Mouse (Mus musculus) T-helper 17 cell (primary cell): ENCODE measurements at regions not wholly inside any gene's neighbourhood (a gene's known extent, or its start where the extent isn't known, plus 50 kb on each side); places are given as distances from the start of the nearest gene placed in this dataset.

Experiments used
- in situ Hi-C, 2 experiments: fragments of 300-600 bp; cut with MboI, MseI; formaldehyde crosslinking; loops; 1 replicate in 1 of 2; 2 replicates in 1 of 2; pipeline ENCODE4 v1.15.1; 2025; ENCODE audit warnings: high pct_unique_total_duplicates in 2 of 2

DNA sequence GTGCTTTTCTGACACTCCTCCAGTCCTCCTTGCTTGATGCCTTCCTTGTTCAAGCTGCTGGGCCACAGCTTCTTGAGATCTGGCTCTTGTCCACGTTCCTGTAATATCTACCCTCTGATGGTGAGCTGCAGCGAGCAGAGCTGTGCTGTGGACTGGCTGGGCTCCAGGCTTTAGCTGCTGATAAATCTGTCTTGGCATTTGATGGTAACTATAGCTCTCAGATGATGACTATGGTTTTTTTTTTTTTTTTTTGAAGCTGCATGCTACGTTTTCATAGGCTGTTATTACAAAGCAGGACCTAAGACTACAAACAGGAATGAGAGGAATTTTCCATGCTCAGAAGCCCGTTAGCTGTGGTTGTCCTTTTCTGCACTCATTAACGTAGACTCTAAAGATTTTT lies 352.3 kb downstream of the Nup35 start:
- in situ Hi-C loops = no loop called here

DNA sequence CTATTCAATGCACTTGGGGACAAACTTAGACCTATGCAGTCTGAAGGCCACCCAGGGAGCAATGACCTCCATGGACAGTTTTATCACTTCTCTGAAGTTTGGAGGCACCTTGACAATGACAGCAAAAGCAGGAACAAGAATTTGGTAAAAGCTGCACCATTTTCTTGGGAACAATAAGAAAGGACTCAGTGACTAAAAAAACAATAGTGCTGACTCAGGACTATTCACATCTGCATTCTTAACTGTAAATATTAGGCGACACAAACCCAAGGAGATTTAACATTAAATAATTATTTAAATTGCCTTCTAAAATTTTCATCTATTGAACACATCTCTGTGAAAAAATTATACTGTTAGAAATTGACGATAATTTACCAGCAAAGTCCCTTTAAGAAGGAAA lies 356.2 kb downstream of the Nup35 start:
- in situ Hi-C loops = no loop called here

DNA sequence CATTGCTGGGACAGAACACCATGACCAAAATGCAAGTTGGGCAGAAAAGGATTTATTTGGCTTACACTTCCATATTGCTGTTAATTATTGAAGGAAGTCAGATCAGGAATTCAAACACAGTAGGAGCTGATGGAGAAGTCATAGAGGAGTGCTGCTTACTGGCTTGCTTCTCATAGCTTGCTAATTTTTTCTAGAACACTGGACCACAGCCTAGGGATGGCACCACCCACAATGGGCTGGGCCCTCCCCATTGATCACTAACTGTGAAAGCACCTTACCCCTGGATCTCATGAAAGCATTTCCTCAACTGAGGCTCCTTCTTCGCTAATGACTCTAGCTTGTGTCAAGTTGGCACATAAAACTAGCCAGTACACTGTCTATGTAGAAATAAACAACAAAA lies 381.3 kb downstream of the Nup35 start:
- in situ Hi-C loops = loop anchor here in 1 of 2 experiments (25.0 kb wide), 1 partner anchor 1664 kb away; no protein-coding TSS in a partner anchor

DNA sequence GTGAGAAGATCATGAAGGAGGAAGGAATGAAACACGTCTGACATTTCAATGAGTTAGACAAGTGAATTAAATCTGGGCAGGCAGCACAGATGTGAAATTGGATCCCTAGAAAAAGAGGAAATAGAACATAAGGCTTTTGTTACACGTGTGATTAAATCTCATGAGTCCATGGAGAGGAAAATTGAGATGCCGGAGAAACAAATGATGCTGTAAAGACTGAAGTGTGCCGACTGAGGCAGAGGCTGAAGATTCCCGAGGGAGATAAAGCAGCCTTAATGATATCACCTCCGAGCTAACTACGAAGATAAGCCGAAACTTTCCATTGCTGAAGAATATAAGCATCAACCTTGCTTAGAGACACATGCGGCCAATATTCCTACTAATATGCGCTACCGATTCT lies 390.0 kb downstream of the Nup35 start:
- in situ Hi-C loops = no loop called here

DNA sequence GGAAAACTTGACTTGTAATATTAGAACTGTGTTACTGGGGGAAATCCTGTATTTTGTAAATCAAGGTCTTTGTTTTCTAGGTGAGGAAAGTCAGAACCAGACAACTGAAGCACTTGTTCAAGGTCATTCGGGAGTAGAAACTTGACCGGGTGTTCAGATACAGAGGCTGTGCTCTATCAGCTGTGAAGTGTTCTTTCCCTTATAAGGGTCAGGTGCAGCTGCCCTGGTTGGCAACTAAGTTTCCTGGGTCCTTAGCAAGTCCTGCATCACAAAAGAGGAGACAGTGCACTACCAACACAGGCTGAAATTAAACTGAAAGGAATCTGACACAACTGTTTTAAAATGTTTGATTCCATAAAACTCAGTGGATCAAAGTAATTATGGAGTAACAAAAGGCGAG lies 406.6 kb downstream of the Nup35 start:
- in situ Hi-C loops = no loop called here
